Mouse (Mus musculus) ES-E14 (cell line): ENCODE results near the gene Apol7a.
A peak's percentile ranks its signal among the peaks of the same experiment; 100 is the strongest.

ENCODE experiments used
- CHD2 ChIP-seq: IDR thresholded peaks from 2 replicates; pipeline ENCODE4 v1.6.1; 2014; ENCODE audit warnings: mild to moderate bottlenecking, low read depth, low read length, inconsistent platforms
- HCFC1 ChIP-seq: IDR thresholded peaks from 2 replicates; pipeline ENCODE4 v1.6.1; 2012; ENCODE audit warnings: low read length, inconsistent platforms, borderline replicate concordance; ENCODE audit not compliant: insufficient read depth
- MAFK ChIP-seq: IDR thresholded peaks from 2 replicates; pipeline ENCODE4 v1.6.1; 2014; ENCODE audit warnings: mild to moderate bottlenecking, low read depth, low read length, inconsistent platforms; ENCODE audit not compliant: insufficient read depth

DNA sequence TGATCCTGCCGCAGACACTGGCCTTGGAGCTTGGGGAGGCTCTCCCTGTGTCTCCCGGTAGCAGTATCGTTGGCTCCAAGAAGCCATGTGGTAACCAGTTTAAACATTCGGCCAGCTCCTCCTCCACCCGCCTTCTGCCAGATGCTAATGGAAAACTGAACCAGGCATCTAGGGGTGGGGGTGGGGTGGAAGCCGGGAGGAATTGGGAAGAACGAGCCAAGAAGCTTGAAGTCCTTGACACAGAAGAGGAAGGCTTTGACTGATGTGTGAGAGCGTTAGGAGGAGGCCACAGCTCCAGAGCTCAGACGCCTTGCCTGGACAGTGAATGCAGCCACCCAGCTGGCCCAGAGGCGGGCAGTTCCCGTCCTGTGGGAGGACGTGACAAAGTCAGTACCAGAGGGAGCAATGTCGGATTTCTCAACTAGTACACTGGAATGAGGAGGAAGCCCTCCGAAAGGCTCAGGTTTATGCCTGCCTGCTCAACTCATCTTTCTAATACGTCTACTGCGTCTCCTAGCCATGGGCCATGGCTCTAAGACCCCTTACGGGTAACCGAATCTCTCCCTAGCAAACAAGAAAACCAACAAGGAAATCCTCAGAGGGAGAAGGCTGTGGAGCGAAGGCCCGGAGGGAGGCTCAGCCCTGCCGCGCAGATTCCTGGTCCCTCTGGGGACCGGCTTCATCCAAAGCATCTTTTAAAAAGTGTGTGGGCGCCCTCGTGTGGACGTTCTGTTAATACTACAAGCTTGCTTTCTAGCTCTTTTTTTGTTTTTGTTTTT, 32.0 kb downstream of the Apol7a start:
- no peak for TF ChIP-seq MAFK
- TF ChIP-seq CHD2 = no peak
- TF ChIP-seq HCFC1 = peak; percentile 27; the same call in 1 of the 2 replicates
